Mouse (Mus musculus) adrenal gland, adult 18-20 months (tissue): ENCODE results near the gene Mapkap1. TPM values are rescaled to one million over a fixed set of nuclear protein-coding genes. Genes with fewer than 3 reads are reported as not detected.

Source experiments
- DNase-seq, 2 experiments: peaks; one replicate each; pipeline ENCODE4 v3.0.0; 2021 to 2022; ENCODE audit warnings: low spot score in 2 of 2
- total RNA-seq, 2 experiments: library from RNA; stranded (reverse); gene quantifications; 1 replicate in 1 of 2; 2 replicates in 1 of 2; pipeline ENCODE4 v1.2.3; 2021

Gene Mapkap1
- total RNA-seq, 2 experiments from 2014 or later, result 63.5 to 71.5 TPM

GRCm38 (mm10) chr2:34673846-34674245 is 267.3 kb downstream of the Mapkap1 start:
- DNase-seq, result no peak

Other genes with a start within 250 kb of the Mapkap1 start
- gene Pbx3, start 33.6 kb upstream of the Mapkap1 start, total RNA-seq, result 10 to 100 TPM; 55.0 to 85.4 TPM